16 mouse cellular contexts compared by ENCODE assay signal in genomic region chr5:44710132-44710871, GRCm38 (mm10).
A peak's percentile ranks its signal among the peaks of the same experiment; 100 is the strongest.
DNase-seq lines count a peak whose midpoint lies in the region; ATAC-seq and TF ChIP-seq lines count a peak whose summit lies in the region.
"Had no signal": no experiment of that assay in that cellular context is flagged by ENCODE, and none has a peak within 500 bp of the region (broad histone marks: within the 10 kb centered on the region; RNA-seq: fewer than 3 reads in every experiment).

No protein-coding gene starts in this region.

- no peaks in the 10 kb centered on the region for H3K27me3 ChIP-seq in midbrain, embryonic 13.5 days
- H3K27me3 ChIP-seq in midbrain, postnatal 0 days (ENCODE audit: insufficient read depth, low read length) = no peaks in the 10 kb centered on the region
- no peaks in the 10 kb centered on the region for H3K27me3 ChIP-seq in liver, embryonic 12.5 days (replicated peaks)
- H3K27me3 ChIP-seq: CH12.LX; embryonic facial prominence, embryonic 12.5 days; heart, embryonic 13.5 days; kidney, embryonic 15.5 days; liver, embryonic 15.5 days had no signal

- no peak overlapping the region for H3K4me3 ChIP-seq in midbrain, embryonic 13.5 days (replicated peaks)
- no peak overlapping the region for H3K4me3 ChIP-seq in midbrain, postnatal 0 days (ENCODE audit: low read depth, low read length)
- no peak overlapping the region for H3K4me3 ChIP-seq in liver, embryonic 12.5 days
- H3K4me3 ChIP-seq: embryonic facial prominence, embryonic 12.5 days; heart, embryonic 13.5 days; kidney, embryonic 15.5 days; limb, embryonic 10.5 days; liver, embryonic 15.5 days had no signal

- 54% methylated on average over 4 of the region's 4 CpGs for WGBS in midbrain, embryonic 13.5 days
- 67% methylated on average over 4 of the region's 4 CpGs for WGBS in midbrain, postnatal 0 days
- 45% methylated on average over 4 of the region's 4 CpGs for WGBS in liver, embryonic 12.5 days (ENCODE audit: insufficient replicate concordance)

- DNase-seq in heart, adult 11 months = peak; percentile 74
- DNase-seq in heart, postnatal 25 days (ENCODE audit: low spot score) = no peak
- DNase-seq in midbrain, postnatal 0 days (ENCODE audit: low spot score) = no peak
- DNase-seq in yolk sac, embryonic 10.5 days (ENCODE audit: low spot score) = peak; percentile 26
- no peak for DNase-seq in adrenal gland, postnatal 36 days
- DNase-seq in thymus, postnatal 4 days = no peak
- DNase-seq: cerebellum, adult 9-10 months; thymus, postnatal 25 days had no signal

- H3K27ac ChIP-seq in midbrain, embryonic 13.5 days = no peak overlapping the region
- no peak overlapping the region for H3K27ac ChIP-seq in midbrain, postnatal 0 days (ENCODE audit: low read depth, low read length)
- no peak overlapping the region for H3K27ac ChIP-seq in liver, embryonic 12.5 days
- H3K27ac ChIP-seq: embryonic facial prominence, embryonic 12.5 days; heart, embryonic 13.5 days; kidney, embryonic 15.5 days; limb, embryonic 10.5 days; liver, embryonic 15.5 days had no signal

- H3K4me1 ChIP-seq in midbrain, embryonic 13.5 days (replicated peaks) = peaks cover 31% of the 10 kb centered on the region
- H3K4me1 ChIP-seq in midbrain, postnatal 0 days (ENCODE audit: insufficient read depth, low read length) = peaks cover 9% of the 10 kb centered on the region; the same call in 1 of the 2 replicates
- H3K4me1 ChIP-seq in liver, embryonic 12.5 days = peaks cover 11% of the 10 kb centered on the region; the same call in 1 of the 2 replicates
- H3K4me1 ChIP-seq: heart, embryonic 13.5 days; liver, embryonic 15.5 days had no signal

- no peaks in the 10 kb centered on the region for H3K36me3 ChIP-seq in midbrain, embryonic 13.5 days
- no peaks in the 10 kb centered on the region for H3K36me3 ChIP-seq in midbrain, postnatal 0 days (ENCODE audit: insufficient read depth, low read length)
- H3K36me3 ChIP-seq in liver, embryonic 12.5 days = no peaks in the 10 kb centered on the region
- H3K36me3 ChIP-seq: embryonic facial prominence, embryonic 12.5 days; heart, embryonic 13.5 days; kidney, embryonic 15.5 days; limb, embryonic 10.5 days; liver, embryonic 15.5 days had no signal

- no peak overlapping the region for H3K4me2 ChIP-seq in midbrain, embryonic 13.5 days (replicated peaks)
- H3K4me2 ChIP-seq in midbrain, postnatal 0 days (ENCODE audit: low read depth, low read length, poor library complexity, severe bottlenecking) = no peak overlapping the region
- H3K4me2 ChIP-seq in liver, embryonic 12.5 days = no peak overlapping the region
- H3K4me2 ChIP-seq: embryonic facial prominence, embryonic 12.5 days; heart, embryonic 13.5 days; kidney, embryonic 15.5 days; liver, embryonic 15.5 days had no signal

- no peak for TF ChIP-seq CTCF in midbrain, postnatal 0 days (IDR thresholded peaks at IDR 0.05)

- no peak overlapping the region for H3K9ac ChIP-seq in midbrain, embryonic 13.5 days (replicated peaks)
- no peak overlapping the region for H3K9ac ChIP-seq in midbrain, postnatal 0 days (replicated peaks; ENCODE audit: low read length, poor library complexity, severe bottlenecking)
- H3K9ac ChIP-seq in liver, embryonic 12.5 days = no peak overlapping the region
- H3K9ac ChIP-seq: embryonic facial prominence, embryonic 12.5 days; heart, embryonic 13.5 days; kidney, embryonic 15.5 days; liver, embryonic 15.5 days had no signal

- intact Hi-C loops in heart, postnatal 25 days (cut with DNase I) = no loop called here

- peak; percentile 19; the same call in 1 of the 2 replicates for ATAC-seq in midbrain, embryonic 13.5 days
- no peak for ATAC-seq in midbrain, postnatal 0 days (ENCODE audit: low FRiP score)
- ATAC-seq in liver, embryonic 12.5 days = peak; percentile 51; the same call in 1 of the 2 replicates

- no peaks in the 10 kb centered on the region for H3K9me3 ChIP-seq in midbrain, embryonic 13.5 days
- H3K9me3 ChIP-seq in midbrain, postnatal 0 days (ENCODE audit: low read length) = no peaks in the 10 kb centered on the region
- no peaks in the 10 kb centered on the region for H3K9me3 ChIP-seq in liver, embryonic 12.5 days (replicated peaks)
- H3K9me3 ChIP-seq: embryonic facial prominence, embryonic 12.5 days; heart, embryonic 13.5 days; kidney, embryonic 15.5 days; limb, embryonic 10.5 days; liver, embryonic 15.5 days had no signal

Comparison
In these comparisons a context has a peak if more than half of its experiments do, and no peak if none do; other contexts are left out.
1. DNase-seq: peak in heart, adult 11 months (single experiment) and yolk sac, embryonic 10.5 days (single experiment); none in heart, postnatal 25 days (single experiment), midbrain, postnatal 0 days (single experiment), adrenal gland, postnatal 36 days (0 of 2) and thymus, postnatal 4 days (single experiment).